Mouse (Mus musculus) c-Kit-positive CD71-positive TER-119-negative erythroid progenitor cells, embryonic 14.5 days (primary cell): Measurements from ENCODE around the gene Olfr1216.
"Not testable (repeated sequence)": the region's sequence is repeated elsewhere in the genome, so short reads cannot be mapped to it uniquely, and the experiment has no call there.

Experiments used
- DNase-seq: peaks from one replicate; pipeline ENCODE4 v3.0.0-alpha.2; 2013; ENCODE audit warnings: low read depth

The Olfr1216 gene

GRCm38 (mm10) chr2:89018240-89018639 lies at the start of gene Olfr1216:
Gene Olfr1216, minus strand, starts transcription at chr2:89018340.
- DNase-seq: no peak

- no peak for DNase-seq
Observed at GRCm38 (mm10) chr2:89061087-89061486, 42.9 kb upstream of the Olfr1216 start, which contains the start of gene Olfr1218. Gene Olfr1218, minus strand, starts transcription at chr2:89061187.

GRCm38 (mm10) chr2:89031965-89032364 lies 13.8 kb upstream of the Olfr1216 start, which contains the start of gene Olfr1217:
Gene Olfr1217, minus strand, starts transcription at chr2:89032065.
- no peak for DNase-seq

GRCm38 (mm10) chr2:89021436-89021835 lies 3.3 kb upstream of the Olfr1216 start:
- not testable (repeated sequence) for DNase-seq

GRCm38 (mm10) chr2:89006873-89007272 lies 11.3 kb downstream of the Olfr1216 start, which contains the start of gene Olfr1215:
Gene Olfr1215, minus strand, starts transcription at chr2:89006973.
- DNase-seq: no peak

GRCm38 (mm10) chr2:88992553-88992952 lies 25.6 kb downstream of the Olfr1216 start, which contains the start of gene Olfr1214:
Gene Olfr1214, minus strand, starts transcription at chr2:88992653.
- DNase-seq: no peak

- no peak for DNase-seq
Observed at GRCm38 (mm10) chr2:88980181-88980580, 38.0 kb downstream of the Olfr1216 start, which contains the start of gene Gm13762. Gene Gm13762, minus strand, starts transcription at chr2:88980281.
